Mouse (Mus musculus) forebrain, embryonic 12.5 days (tissue): ENCODE measurements around the gene Gm26566. TPM values are rescaled to one million over a fixed set of nuclear protein-coding genes. Genes with fewer than 3 reads are reported as not detected.
"Not testable (repeated sequence)": the region's sequence is repeated elsewhere in the genome, so short reads cannot be mapped to it uniquely, and the experiment has no call there.

Experiments
- ATAC-seq: fragments of 200-750 bp; cut with Nextera tagmentation; 2 replicates; pipeline ENCODE4 v1.8.0; 2017; ENCODE audit warnings: moderate TSS enrichment; ENCODE audit not compliant: low FRiP score
- H3K27ac ChIP-seq: fragments of 300-500 bp; sonication (generic); 2 replicates; pipeline ENCODE4 v1.5.1; 2016; ENCODE audit warnings: mild to moderate bottlenecking
- H3K27me3 ChIP-seq: fragments of 300-500 bp; sonication (generic); 2 replicates; pipeline ENCODE4 v1.6.1; 2016; ENCODE audit warnings: mild to moderate bottlenecking
- H3K36me3 ChIP-seq: fragments of 300-500 bp; sonication (generic); replicated peaks from 2 replicates; pipeline ENCODE4 v1.6.1; 2016; ENCODE audit warnings: mild to moderate bottlenecking
- H3K4me1 ChIP-seq: fragments of 300-500 bp; sonication (generic); 2 replicates; pipeline ENCODE4 v1.6.1; 2016
- H3K4me2 ChIP-seq: fragments of 300-500 bp; sonication (generic); 2 replicates; pipeline ENCODE4 v1.6.1; 2016; ENCODE audit warnings: mild to moderate bottlenecking, moderate library complexity
- H3K4me3 ChIP-seq: fragments of 300-500 bp; sonication (generic); replicated peaks from 2 replicates; pipeline ENCODE4 v1.5.1; 2016; ENCODE audit warnings: mild to moderate bottlenecking
- H3K9ac ChIP-seq: fragments of 300-500 bp; sonication (generic); 2 replicates; pipeline ENCODE4 v1.6.1; 2016; ENCODE audit warnings: mild to moderate bottlenecking
- H3K9me3 ChIP-seq: fragments of 300-500 bp; sonication (generic); 2 replicates; pipeline ENCODE4 v1.6.1; 2016
- WGBS: fragments of 180-500 bp; shearing (Covaris S2); methylation state at CpG from one replicate; pipeline ENCODE4 v1.1.7; 2016; 5-methylcytosine and 5-hydroxymethylcytosine counted together
- polyA plus RNA-seq: library from polyadenylated mRNA; unstranded; fragments of >200 nt; fragmentation: Nextera tagmentation; extraction: Ambion mirVana; gene quantifications from 2 replicates; pipeline ENCODE4 v1.2.1, GENCODE M21; 2016

The Gm26566 gene
- polyA plus RNA-seq, 1 experiment from 2014 or later, result 2.4 TPM

- H3K4me2 ChIP-seq, result no peak overlapping the region
- H3K4me1 ChIP-seq, result no peaks in the 10 kb centered on the region; the same call in 1 of the 2 replicates
- no peak for ATAC-seq
- no peaks in the 10 kb centered on the region for H3K27me3 ChIP-seq
- H3K9me3 ChIP-seq, result no peaks in the 10 kb centered on the region
- H3K4me3 ChIP-seq, result no peak overlapping the region
- H3K9ac ChIP-seq, result no peak overlapping the region
- no peak overlapping the region for H3K27ac ChIP-seq
- no peaks in the 10 kb centered on the region for H3K36me3 ChIP-seq
- 72% methylated on average over 3 of the region's 3 CpGs for WGBS
Measured at GRCm38 (mm10) chr4:88744207-88744606, 22.6 kb downstream of the Gm26566 start.

- Histone ChIP-seq H3K9ac (no peak overlapping the region), H3K4me1 (no peaks in the 10 kb centered on the region; the same call in 1 of the 2 replicates), H3K4me3 (no peak overlapping the region), H3K9me3 (no peaks in the 10 kb centered on the region), H3K4me2 (no peak overlapping the region), H3K27ac (no peak overlapping the region), H3K27me3 (no peaks in the 10 kb centered on the region), H3K36me3 (no peaks in the 10 kb centered on the region)
- WGBS, result 68% methylated on average over 6 of the region's 6 CpGs
- no peak for ATAC-seq
Measured at GRCm38 (mm10) chr4:88749926-88750325, 28.3 kb downstream of the Gm26566 start.

- H3K36me3 ChIP-seq, ATAC-seq, H3K27me3 ChIP-seq, H3K4me3 ChIP-seq, H3K9ac ChIP-seq, H3K4me1 ChIP-seq, H3K9me3 ChIP-seq, H3K4me2 ChIP-seq, H3K27ac ChIP-seq: not testable (repeated sequence)
- 75% methylated on average over 15 of the region's 15 CpGs for WGBS
Measured at GRCm38 (mm10) chr4:88754818-88755340, 33.3 kb downstream of the Gm26566 start, which contains the start of gene Gm13271. Gene Gm13271 (plus strand): TSS chr4:88754868.

- peak overlapping the region; percentile 87 for H3K4me2 ChIP-seq
- not testable (repeated sequence) for H3K36me3 ChIP-seq, ATAC-seq, H3K9me3 ChIP-seq, H3K27me3 ChIP-seq, H3K4me1 ChIP-seq
- peak overlapping the region; percentile 63 for H3K9ac ChIP-seq
- H3K4me3 ChIP-seq, result peak overlapping the region; percentile 44
- H3K27ac ChIP-seq, result peak overlapping the region; percentile 75
- 12% methylated on average over 28 of the region's 31 CpGs for WGBS
Measured at GRCm38 (mm10) chr4:88756581-88757513, 35.2 kb downstream of the Gm26566 start.

GRCm38 (mm10) chr4:88757628-88758031, 36.0 kb downstream of the Gm26566 start:
- Histone ChIP-seq H3K9ac (peak overlapping the region; percentile 63), H3K4me3 (peak overlapping the region; percentile 44), H3K4me2 (peak overlapping the region; percentile 87), H3K27ac (peak overlapping the region; percentile 75)
- not testable (repeated sequence) for H3K27me3 ChIP-seq, H3K4me1 ChIP-seq, H3K9me3 ChIP-seq, H3K36me3 ChIP-seq
- under 1% methylated on average over 20 of the region's 21 CpGs for WGBS
- ATAC-seq, result peak; percentile 99

GRCm38 (mm10) chr4:88758751-88759150, 37.1 kb downstream of the Gm26566 start:
- H3K36me3 ChIP-seq, H3K27me3 ChIP-seq, H3K4me3 ChIP-seq, H3K27ac ChIP-seq, H3K9me3 ChIP-seq, H3K4me1 ChIP-seq, H3K4me2 ChIP-seq, ATAC-seq, H3K9ac ChIP-seq: not testable (repeated sequence)
- 91% methylated on average over 9 of the region's 9 CpGs for WGBS

- H3K36me3 ChIP-seq, H3K4me1 ChIP-seq, H3K27me3 ChIP-seq, H3K9ac ChIP-seq, H3K9me3 ChIP-seq, H3K27ac ChIP-seq, ATAC-seq: not testable (repeated sequence)
- Histone ChIP-seq H3K4me3 (peak within 1 kb of the TSS; percentile 36), H3K4me2 (peak within 1 kb of the TSS; percentile 60)
- 20% methylated on average over 11 of the region's 14 CpGs for WGBS
Measured at GRCm38 (mm10) chr4:88759610-88760268, 38.1 kb downstream of the Gm26566 start, which contains the start of gene Gm13283. Gene Gm13283 (plus strand): TSS chr4:88760119.

GRCm38 (mm10) chr4:88760431-88760830, 38.8 kb downstream of the Gm26566 start:
- not testable (repeated sequence) for H3K9me3 ChIP-seq, H3K9ac ChIP-seq
- under 1% methylated on average over 21 of the region's 28 CpGs for WGBS

GRCm38 (mm10) chr4:88761776-88762175, 40.2 kb downstream of the Gm26566 start:
- H3K27ac ChIP-seq, result not testable (repeated sequence)

More at GRCm38 (mm10) chr4:88760431-88760830, 38.8 kb downstream of the Gm26566 start:
- not testable (repeated sequence) for H3K4me1 ChIP-seq, H3K27ac ChIP-seq, H3K27me3 ChIP-seq, ATAC-seq, H3K36me3 ChIP-seq
- H3K4me3 ChIP-seq, result peak overlapping the region; percentile 36
- peak overlapping the region; percentile 60 for H3K4me2 ChIP-seq

GRCm38 (mm10) chr4:88762341-88762740, 40.7 kb downstream of the Gm26566 start:
- H3K9ac ChIP-seq, H3K27ac ChIP-seq, H3K4me1 ChIP-seq, H3K4me2 ChIP-seq, H3K36me3 ChIP-seq, ATAC-seq, H3K4me3 ChIP-seq, H3K9me3 ChIP-seq, H3K27me3 ChIP-seq: not testable (repeated sequence)
- WGBS, result 56% methylated on average over 9 of the region's 9 CpGs

More at GRCm38 (mm10) chr4:88761776-88762175, 40.2 kb downstream of the Gm26566 start:
- H3K4me2 ChIP-seq, H3K9me3 ChIP-seq, H3K4me1 ChIP-seq, H3K27me3 ChIP-seq, H3K9ac ChIP-seq, H3K36me3 ChIP-seq, H3K4me3 ChIP-seq, ATAC-seq: not testable (repeated sequence)
- 76% methylated on average over 6 of the region's 8 CpGs for WGBS

- not testable (repeated sequence) for H3K9ac ChIP-seq, ATAC-seq
Measured at GRCm38 (mm10) chr4:88763384-88764018, 41.9 kb downstream of the Gm26566 start.

More at GRCm38 (mm10) chr4:88763384-88764018, 41.9 kb downstream of the Gm26566 start:
- Histone ChIP-seq H3K4me2 (peak overlapping the region; percentile 54), H3K4me3 (peak overlapping the region; percentile 39)
- H3K9me3 ChIP-seq, H3K4me1 ChIP-seq, H3K36me3 ChIP-seq, H3K27me3 ChIP-seq, H3K27ac ChIP-seq: not testable (repeated sequence)
- 3% methylated on average over 36 of the region's 42 CpGs for WGBS
